Mouse (Mus musculus) intestine, embryonic 15.5 days (tissue): ENCODE results near the gene Lrrc8a. TPM values are rescaled to one million over a fixed set of nuclear protein-coding genes. Genes with fewer than 3 reads are reported as not detected.
A peak's percentile ranks its signal among the peaks of the same experiment; 100 is the strongest.

ENCODE experiments used
- ATAC-seq: fragments of 200-750 bp; cut with Nextera tagmentation; 2 replicates; pipeline ENCODE4 v1.8.0; 2017; ENCODE audit warnings: moderate TSS enrichment, moderate library complexity
- H3K27ac ChIP-seq: fragments of 300-500 bp; sonication (generic); 2 replicates; pipeline ENCODE4 v1.5.1; 2015; ENCODE audit warnings: mild to moderate bottlenecking, inconsistent platforms
- H3K27me3 ChIP-seq: fragments of 300-500 bp; sonication (generic); replicated peaks from 2 replicates; pipeline ENCODE4 v1.6.1; 2015; ENCODE audit warnings: inconsistent platforms
- H3K36me3 ChIP-seq: fragments of 300-500 bp; sonication (generic); 2 replicates; pipeline ENCODE4 v1.6.1; 2015; ENCODE audit warnings: inconsistent platforms
- H3K4me1 ChIP-seq: fragments of 300-500 bp; sonication (generic); replicated peaks from 2 replicates; pipeline ENCODE4 v1.6.1; 2015; ENCODE audit warnings: inconsistent platforms
- H3K4me2 ChIP-seq: fragments of 300-500 bp; sonication (generic); replicated peaks from 2 replicates; pipeline ENCODE4 v1.6.1; 2015; ENCODE audit warnings: mild to moderate bottlenecking, inconsistent platforms
- H3K4me3 ChIP-seq: fragments of 300-500 bp; sonication (generic); replicated peaks from 2 replicates; pipeline ENCODE4 v1.5.1; 2015; ENCODE audit warnings: inconsistent platforms
- H3K9ac ChIP-seq: fragments of 300-500 bp; sonication (generic); 2 replicates; pipeline ENCODE4 v1.6.1; 2015; ENCODE audit warnings: inconsistent platforms
- H3K9me3 ChIP-seq: fragments of 300-500 bp; sonication (generic); 2 replicates; pipeline ENCODE4 v1.6.1; 2016; ENCODE audit warnings: inconsistent platforms
- WGBS: fragments of 180-500 bp; shearing (Covaris S2); methylation state at CpG from one replicate; pipeline ENCODE4 v1.1.7; 2015; 5-methylcytosine and 5-hydroxymethylcytosine counted together
- polyA plus RNA-seq: library from polyadenylated mRNA; unstranded; fragments of >200 nt; fragmentation: Nextera tagmentation; extraction: Ambion mirVana; gene quantifications from 2 replicates; pipeline ENCODE4 v1.2.1, GENCODE M21; 2015

Lrrc8a gene
- polyA plus RNA-seq: 37.0 and 37.7 TPM in 2 replicates

DNA sequence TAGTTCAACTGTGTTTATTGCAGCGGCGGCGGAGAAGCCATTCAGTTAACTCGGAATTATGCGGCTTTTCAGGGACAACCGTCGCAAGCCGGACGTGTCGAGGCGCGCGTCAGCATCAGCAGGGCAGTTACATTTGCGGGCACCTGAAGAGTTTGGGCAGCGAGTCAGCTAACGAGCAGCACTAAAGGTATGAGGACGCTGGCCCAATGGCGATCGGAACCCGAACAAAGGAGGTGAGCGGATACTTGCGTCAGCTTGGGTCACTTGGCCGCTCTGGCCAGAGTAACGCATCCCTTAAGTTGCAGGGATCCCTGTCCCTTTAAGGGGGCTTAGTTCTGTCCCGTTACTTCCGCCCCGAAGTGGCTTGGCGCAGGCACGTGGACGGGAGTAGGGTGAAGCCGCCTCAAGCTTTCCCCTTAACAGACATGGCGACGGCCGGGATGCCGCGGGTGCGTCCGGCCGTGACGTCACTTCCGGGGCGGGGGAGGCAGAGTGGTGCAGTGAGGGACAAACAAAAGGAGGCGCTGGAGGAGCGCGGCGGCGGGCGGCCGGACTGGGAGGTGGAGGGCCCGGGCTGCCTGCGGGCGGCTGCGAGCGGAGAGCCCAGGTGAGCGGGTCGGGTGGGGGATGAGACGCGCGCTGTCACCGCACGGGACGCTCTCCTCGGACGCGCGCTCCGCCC, at the start of gene Lrrc8a:
TSS of gene Lrrc8a (plus strand) at position 517 of the 682 bp plus-strand sequence.
- under 1% methylated on average over 52 of the region's 67 CpGs for WGBS
- Histone ChIP-seq H3K36me3 (peaks cover 12% of the 10 kb centered on the region), H3K9ac (peak within 1 kb of the TSS; percentile 89), H3K27me3 (no peaks in the 10 kb centered on the region), H3K27ac (peak within 1 kb of the TSS; percentile 94), H3K4me2 (peak within 1 kb of the TSS; percentile 79), H3K4me3 (peak within 1 kb of the TSS; percentile 91), H3K9me3 (no peaks in the 10 kb centered on the region), H3K4me1 (peaks cover 25% of the 10 kb centered on the region)
- ATAC-seq: peak; percentile 98

- Histone ChIP-seq H3K27ac (no peak overlapping the region), H3K4me3 (no peak overlapping the region), H3K27me3 (no peaks in the 10 kb centered on the region), H3K4me1 (0 out of 2 replicates have a peak, but pooled peaks cover 3% of the 10 kb centered on the region), H3K36me3 (no peaks in the 10 kb centered on the region), H3K9ac (no peak overlapping the region), H3K9me3 (no peaks in the 10 kb centered on the region), H3K4me2 (no peak overlapping the region)
- no peak for ATAC-seq
- 81% methylated on average over 12 of the region's 12 CpGs for WGBS
These were observed 45.5 kb upstream of the Lrrc8a start for GRCm38 (mm10) chr2:30191790-30192580.

DNA sequence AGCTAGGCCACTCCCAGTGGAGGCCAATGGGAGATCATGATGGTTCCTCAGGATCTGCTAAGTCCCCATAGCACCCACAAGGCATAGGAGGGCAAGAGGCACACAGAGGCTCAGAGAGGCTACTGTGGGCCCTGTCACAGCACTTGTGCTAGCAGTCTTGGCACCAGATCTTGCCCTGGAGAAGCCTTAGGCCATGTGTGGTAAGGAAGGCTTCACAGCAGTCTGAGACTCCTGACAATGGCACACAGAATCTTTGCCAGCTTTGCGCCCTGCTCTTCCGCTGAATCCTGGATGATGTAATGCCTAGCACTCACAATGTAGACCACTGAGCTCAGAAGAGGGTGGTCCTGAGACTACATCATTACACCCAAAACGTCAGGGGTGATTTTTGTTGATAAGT, 42.9 kb upstream of the Lrrc8a start:
- Histone ChIP-seq H3K27ac (no peak overlapping the region), H3K27me3 (no peaks in the 10 kb centered on the region), H3K9ac (no peak overlapping the region), H3K4me3 (no peak overlapping the region), H3K4me2 (no peak overlapping the region), H3K36me3 (no peaks in the 10 kb centered on the region), H3K4me1 (0 out of 2 replicates have a peak, but pooled peaks cover 3% of the 10 kb centered on the region), H3K9me3 (no peaks in the 10 kb centered on the region)
- WGBS: 77% methylated on average over 3 of the region's 3 CpGs
- ATAC-seq: no peak

GRCm38 (mm10) chr2:30198021-30198420, 39.5 kb upstream of the Lrrc8a start:
- Histone ChIP-seq H3K27me3 (no peaks in the 10 kb centered on the region), H3K4me1 (no peaks in the 10 kb centered on the region; the same call in 1 of the 2 replicates), H3K36me3 (no peaks in the 10 kb centered on the region), H3K9ac (no peak overlapping the region), H3K27ac (no peak overlapping the region), H3K9me3 (no peaks in the 10 kb centered on the region), H3K4me3 (no peak overlapping the region), H3K4me2 (no peak overlapping the region)
- ATAC-seq: no peak
- 63% methylated on average over 4 of the region's 4 CpGs for WGBS

DNA sequence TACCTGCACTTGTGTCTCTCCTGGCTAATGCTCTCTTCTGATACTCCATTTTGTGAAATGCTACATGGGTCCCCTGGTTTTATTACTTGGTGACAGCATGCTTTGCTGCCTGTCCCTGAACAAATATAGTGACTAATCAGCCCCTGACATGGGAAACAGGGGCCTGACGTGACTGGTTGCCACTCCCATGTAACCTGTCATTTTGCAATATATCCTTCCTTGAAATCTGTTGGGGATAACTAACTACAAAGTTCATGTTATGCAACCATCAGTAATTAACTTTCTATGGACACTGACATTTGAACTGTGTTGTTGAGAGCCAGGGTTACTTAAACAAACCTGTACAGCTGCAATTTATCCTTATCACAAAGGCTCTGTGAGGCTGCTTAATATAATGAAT, 37.5 kb upstream of the Lrrc8a start:
- peak overlapping the region; percentile 75 for H3K27ac ChIP-seq
- H3K9ac ChIP-seq: no peak overlapping the region
- WGBS: 58% methylated on average over 1 of the region's 1 CpGs
- H3K9me3 ChIP-seq: no peaks in the 10 kb centered on the region
- peaks cover 5% of the 10 kb centered on the region; the same call in 1 of the 2 replicates for H3K4me1 ChIP-seq
- H3K27me3 ChIP-seq: no peaks in the 10 kb centered on the region
- peak overlapping the region; percentile 12; the same call in 1 of the 2 replicates for H3K4me2 ChIP-seq
- H3K36me3 ChIP-seq: no peaks in the 10 kb centered on the region
- H3K4me3 ChIP-seq: no peak overlapping the region
- ATAC-seq: peak; percentile 91

DNA sequence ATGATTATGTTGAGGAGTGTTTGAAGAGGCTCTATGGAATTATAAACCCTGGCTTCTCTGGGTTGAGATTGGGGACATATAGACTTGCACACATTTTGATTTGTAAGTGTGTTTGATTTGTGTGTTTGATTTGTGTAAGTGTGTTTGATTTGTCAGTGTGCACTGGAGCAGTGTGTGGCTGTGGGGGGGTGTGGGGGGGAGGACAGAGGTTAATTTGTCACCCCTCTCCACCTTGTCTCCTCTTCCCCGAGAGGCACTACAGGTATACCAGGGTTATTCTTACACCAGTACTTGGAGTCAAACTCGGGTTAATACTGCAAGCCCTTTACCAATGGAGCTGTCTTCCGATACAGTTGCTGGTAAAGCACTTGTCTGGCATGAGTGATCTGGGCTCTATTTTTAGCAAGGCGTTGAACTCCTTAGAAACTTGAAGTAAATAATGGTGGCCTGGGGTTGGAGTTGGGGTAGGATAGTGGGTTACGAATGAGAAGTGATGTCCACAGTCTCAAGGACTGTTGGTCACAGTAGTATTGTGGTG, 37.1 kb upstream of the Lrrc8a start:
- Histone ChIP-seq H3K27me3 (no peaks in the 10 kb centered on the region), H3K36me3 (no peaks in the 10 kb centered on the region), H3K9ac (no peak overlapping the region), H3K4me3 (no peak overlapping the region), H3K27ac (peak overlapping the region; percentile 71), H3K4me2 (peak overlapping the region; percentile 20; the same call in 1 of the 2 replicates), H3K4me1 (peaks cover 5% of the 10 kb centered on the region; the same call in 1 of the 2 replicates), H3K9me3 (no peaks in the 10 kb centered on the region)
- WGBS: 46% methylated on average over 5 of the region's 5 CpGs
- ATAC-seq: peak; percentile 55

DNA sequence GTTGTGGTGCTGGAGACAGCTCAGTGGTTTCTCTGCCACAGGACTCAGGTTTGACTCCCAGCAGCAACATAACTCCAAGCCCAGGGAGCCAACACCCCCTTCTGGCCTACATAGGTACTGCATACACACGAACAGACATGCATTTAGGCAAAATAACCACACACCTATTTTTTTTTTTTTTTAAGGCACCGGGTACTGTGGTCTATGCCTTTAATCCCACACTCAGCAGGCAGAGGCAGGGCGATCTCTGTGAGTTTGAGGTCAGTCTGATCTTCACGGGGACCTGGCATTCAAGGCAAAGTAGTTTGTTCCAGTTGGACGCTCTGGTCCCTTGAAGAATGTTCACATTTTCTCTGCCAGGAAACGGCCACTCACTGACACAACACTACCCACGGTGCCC, 34.1 kb upstream of the Lrrc8a start:
- WGBS: 72% methylated on average over 7 of the region's 7 CpGs
- no peak overlapping the region for H3K27ac ChIP-seq
- peaks cover 11% of the 10 kb centered on the region; the same call in 1 of the 2 replicates for H3K4me1 ChIP-seq
- H3K27me3 ChIP-seq: no peaks in the 10 kb centered on the region
- no peak overlapping the region for H3K4me3 ChIP-seq
- no peak for ATAC-seq
- no peaks in the 10 kb centered on the region for H3K9me3 ChIP-seq
- no peaks in the 10 kb centered on the region for H3K36me3 ChIP-seq
- H3K9ac ChIP-seq: no peak overlapping the region
- H3K4me2 ChIP-seq: no peak overlapping the region

- no peaks in the 10 kb centered on the region for H3K27me3 ChIP-seq
- H3K4me3 ChIP-seq: peak overlapping the region; percentile 84
- WGBS: under 1% methylated on average over 13 of the region's 13 CpGs
- H3K9me3 ChIP-seq: no peaks in the 10 kb centered on the region
- peaks cover 11% of the 10 kb centered on the region; the same call in 1 of the 2 replicates for H3K4me1 ChIP-seq
- H3K9ac ChIP-seq: peak overlapping the region; percentile 69
- no peaks in the 10 kb centered on the region for H3K36me3 ChIP-seq
- peak overlapping the region; percentile 83 for H3K4me2 ChIP-seq
- peak; percentile 71 for ATAC-seq
- H3K27ac ChIP-seq: peak overlapping the region; percentile 88
These were observed 32.3 kb upstream of the Lrrc8a start for GRCm38 (mm10) chr2:30205255-30205628.

GRCm38 (mm10) chr2:30205629-30206357, 31.7 kb upstream of the Lrrc8a start, which contains the start of gene Kyat1:
Kyat1 (minus strand) TSS chr2:30205847.
- Histone ChIP-seq H3K4me2 (peak within 1 kb of the TSS; percentile 83), H3K4me3 (peak within 1 kb of the TSS; percentile 84), H3K4me1 (peaks cover 11% of the 10 kb centered on the region; the same call in 1 of the 2 replicates), H3K27ac (peak within 1 kb of the TSS; percentile 88), H3K36me3 (no peaks in the 10 kb centered on the region), H3K9ac (peak within 1 kb of the TSS; percentile 69), H3K9me3 (no peaks in the 10 kb centered on the region), H3K27me3 (no peaks in the 10 kb centered on the region)
- under 1% methylated on average over 44 of the region's 44 CpGs for WGBS
- ATAC-seq: peak; percentile 95

GRCm38 (mm10) chr2:30207401-30207800, 30.1 kb upstream of the Lrrc8a start:
- Histone ChIP-seq H3K4me3 (no peak overlapping the region), H3K9ac (no peak overlapping the region), H3K4me2 (no peak overlapping the region), H3K27ac (no peak overlapping the region), H3K4me1 (peaks cover 11% of the 10 kb centered on the region; the same call in 1 of the 2 replicates), H3K36me3 (no peaks in the 10 kb centered on the region), H3K27me3 (no peaks in the 10 kb centered on the region), H3K9me3 (no peaks in the 10 kb centered on the region)
- WGBS: 71% methylated on average over 4 of the region's 4 CpGs
- no peak for ATAC-seq

DNA sequence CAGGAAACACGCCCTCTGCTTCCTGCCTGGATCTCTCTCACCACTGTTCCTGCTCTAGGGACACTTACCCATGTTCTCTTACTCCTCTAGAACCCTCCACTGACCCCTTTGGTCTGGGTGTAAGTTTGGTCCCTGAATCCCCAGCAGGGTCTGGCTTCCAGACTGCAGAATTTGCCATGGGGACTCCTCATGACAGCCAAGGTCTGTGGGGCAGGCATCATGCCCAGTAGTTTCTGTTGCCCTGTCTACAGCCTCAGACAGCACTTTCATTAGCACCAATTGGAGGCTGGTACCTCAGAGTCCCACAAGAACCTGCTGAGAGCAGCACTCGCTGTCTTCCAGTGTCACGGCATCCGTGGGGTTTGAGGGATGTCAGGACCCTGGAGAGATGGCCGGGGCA, 29.6 kb upstream of the Lrrc8a start:
- WGBS: 80% methylated on average over 5 of the region's 5 CpGs
- Histone ChIP-seq H3K9ac (no peak overlapping the region), H3K4me1 (peaks cover 11% of the 10 kb centered on the region; the same call in 1 of the 2 replicates), H3K27ac (no peak overlapping the region), H3K27me3 (no peaks in the 10 kb centered on the region), H3K4me3 (no peak overlapping the region), H3K4me2 (no peak overlapping the region), H3K36me3 (no peaks in the 10 kb centered on the region), H3K9me3 (no peaks in the 10 kb centered on the region)
- ATAC-seq: no peak
